Mouse (Mus musculus) midbrain, postnatal 0 days (tissue): ENCODE measurements at regions not wholly inside any gene's neighbourhood (a gene's known extent, or its start where the extent isn't known, plus 50 kb on each side); places are given as distances from the start of the nearest gene placed in this dataset.

ENCODE experiments used
- ATAC-seq: fragments of 200-750 bp; cut with Nextera tagmentation; 2 replicates; pipeline ENCODE4 v1.8.0; 2017; ENCODE audit warnings: moderate number of reproducible peaks, mild to moderate bottlenecking, moderate TSS enrichment, moderate library complexity; ENCODE audit not compliant: low FRiP score
- DNase-seq: peaks from one replicate; pipeline ENCODE4 v3.0.0-alpha.2; 2015; ENCODE audit warnings: low spot score
- H3K27ac ChIP-seq: fragments of 300-500 bp; sonication (generic); 2 replicates; pipeline ENCODE4 v1.5.1; 2014; ENCODE audit warnings: low read depth, mild to moderate bottlenecking, low read length, mixed read lengths
- H3K27me3 ChIP-seq: fragments of 300-500 bp; sonication (generic); 2 replicates; pipeline ENCODE4 v1.6.1; 2014; ENCODE audit warnings: low read length, control low read depth, mixed read lengths; ENCODE audit not compliant: insufficient read depth
- H3K36me3 ChIP-seq: fragments of 300-500 bp; sonication (generic); 2 replicates; pipeline ENCODE4 v1.6.1; 2014; ENCODE audit warnings: low read length, control low read depth, mixed read lengths; ENCODE audit not compliant: insufficient read depth
- H3K4me1 ChIP-seq: fragments of 300-500 bp; sonication (generic); 2 replicates; pipeline ENCODE4 v1.6.1; 2014; ENCODE audit warnings: mild to moderate bottlenecking, control low read depth, antibody characterized with exemption, low read length, mixed read lengths; ENCODE audit not compliant: insufficient read depth
- H3K4me2 ChIP-seq: fragments of 300-500 bp; sonication (generic); 2 replicates; pipeline ENCODE4 v1.6.1; 2014; ENCODE audit warnings: low read depth, mild to moderate bottlenecking, low read length, mixed read lengths; ENCODE audit not compliant: poor library complexity, severe bottlenecking
- H3K4me3 ChIP-seq: fragments of 300-500 bp; sonication (generic); 2 replicates; pipeline ENCODE4 v1.5.1; 2014; ENCODE audit warnings: low read depth, mild to moderate bottlenecking, low read length, moderate library complexity
- H3K9ac ChIP-seq: fragments of 300-500 bp; sonication (generic); replicated peaks from 2 replicates; pipeline ENCODE4 v1.6.1; 2014; ENCODE audit warnings: mild to moderate bottlenecking, low read length, moderate library complexity, mixed read lengths; ENCODE audit not compliant: poor library complexity, severe bottlenecking
- H3K9me3 ChIP-seq: fragments of 300-500 bp; sonication (generic); 2 replicates; pipeline ENCODE4 v1.6.1; 2016; ENCODE audit warnings: low read length, control low read depth
- CTCF ChIP-seq: IDR thresholded peaks from 2 replicates; pipeline ENCODE4 v1.5.1; 2016; ENCODE audit warnings: antibody characterized with exemption, mild to moderate bottlenecking

- TF ChIP-seq CTCF, result no peak
- H3K9ac ChIP-seq, result no peak overlapping the region
- ATAC-seq, result no peak
Observed at GRCm38 (mm10) chr5:6251207-6251606, 502.1 kb upstream of the Steap1 start.

More at GRCm38 (mm10) chr5:6251207-6251606, 502.1 kb upstream of the Steap1 start:
- Histone ChIP-seq H3K4me3 (no peak overlapping the region), H3K27ac (no peak overlapping the region), H3K4me2 (no peak overlapping the region), H3K4me1 (no peaks in the 10 kb centered on the region), H3K27me3 (no peaks in the 10 kb centered on the region), H3K9me3 (no peaks in the 10 kb centered on the region), H3K36me3 (no peaks in the 10 kb centered on the region)
- DNase-seq, result no peak
